Mouse (Mus musculus) E14TG2a.4 (cell line): Measurements from ENCODE around the gene Dnah2.

ENCODE experiments used
- H3K27me3 ChIP-seq: 2 replicates; pipeline ENCODE4 v1.6.1; 2014; ENCODE audit warnings: low read length, control low read depth; ENCODE audit not compliant: insufficient read depth
- H3K36me3 ChIP-seq: 2 replicates; pipeline ENCODE4 v1.6.1; 2014; ENCODE audit warnings: low read length, control low read depth; ENCODE audit not compliant: insufficient read depth
- H3K4me1 ChIP-seq: replicated peaks from 2 replicates; pipeline ENCODE4 v1.6.1; 2014; ENCODE audit warnings: low read depth, low read length, control low read depth
- H3K4me3 ChIP-seq: replicated peaks from 2 replicates; pipeline ENCODE4 v1.5.1; 2014; ENCODE audit warnings: mild to moderate bottlenecking, low read length
- H3K9me3 ChIP-seq: 2 replicates; pipeline ENCODE4 v1.6.1; 2014; ENCODE audit warnings: low read length, control low read depth
- CTCF ChIP-seq: conservative IDR thresholded peaks from 2 replicates; pipeline ENCODE4 v1.5.1; 2014; ENCODE audit warnings: low read length
- NANOG ChIP-seq: IDR thresholded peaks from 2 replicates; pipeline ENCODE4 v1.6.1; 2014; ENCODE audit warnings: borderline replicate concordance, low read length, mixed read lengths
- POU5F1 ChIP-seq: IDR thresholded peaks from 2 replicates; pipeline ENCODE4 v1.6.1; 2014; ENCODE audit warnings: low read length, borderline replicate concordance

The Dnah2 gene

DNA sequence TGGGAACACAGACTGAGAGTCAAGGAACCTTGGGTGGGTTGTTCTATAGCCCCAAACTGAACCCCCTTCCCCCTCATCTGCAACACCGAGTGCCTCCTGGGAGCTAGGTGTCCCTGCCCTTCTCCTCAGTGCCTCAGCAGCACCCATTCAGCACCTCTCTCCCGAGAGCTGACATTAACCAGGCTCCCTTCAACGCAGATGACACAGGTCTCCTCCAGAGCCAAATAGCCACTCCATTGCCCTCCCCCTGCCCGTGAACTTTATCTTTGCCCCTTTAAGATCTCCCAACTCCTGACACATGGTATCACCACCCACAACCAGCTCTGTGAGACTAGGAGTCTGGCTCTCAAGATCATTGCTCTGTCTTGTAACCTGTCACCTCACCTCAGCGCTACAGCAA, 10.3 kb upstream of the Dnah2 start:
- no peak for TF ChIP-seq NANOG
- TF ChIP-seq POU5F1 = no peak
- TF ChIP-seq CTCF = no peak
- Histone ChIP-seq H3K4me3 (peak overlapping the region; percentile 78), H3K36me3 (peaks cover 25% of the 10 kb centered on the region), H3K9me3 (no peaks in the 10 kb centered on the region), H3K4me1 (peaks cover 91% of the 10 kb centered on the region), H3K27me3 (peaks cover 25% of the 10 kb centered on the region)

DNA sequence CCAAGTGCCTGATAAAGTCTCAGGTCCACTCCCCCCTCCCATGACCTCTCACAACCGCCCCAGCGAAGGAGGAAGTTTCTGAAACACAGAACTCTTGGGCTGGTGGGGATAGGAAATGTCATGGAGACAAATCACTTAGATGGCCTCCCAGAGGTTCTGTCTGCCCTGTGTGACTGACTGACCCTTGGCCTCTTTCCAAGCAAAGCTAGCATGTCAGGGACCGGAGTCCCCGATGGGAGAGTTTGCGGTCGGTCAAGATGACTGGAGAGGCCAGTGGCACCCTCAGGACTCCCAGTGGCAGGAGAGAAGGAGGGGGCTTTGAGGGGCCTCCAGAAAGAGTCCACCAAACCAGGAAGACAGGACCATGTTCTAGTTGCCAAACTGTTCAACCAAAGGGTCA, 9.8 kb upstream of the Dnah2 start:
- peaks cover 25% of the 10 kb centered on the region for H3K27me3 ChIP-seq
- no peak overlapping the region for H3K4me3 ChIP-seq
- no peak for TF ChIP-seq POU5F1
- peaks cover 89% of the 10 kb centered on the region for H3K4me1 ChIP-seq
- peaks cover 24% of the 10 kb centered on the region for H3K36me3 ChIP-seq
- no peaks in the 10 kb centered on the region for H3K9me3 ChIP-seq

DNA sequence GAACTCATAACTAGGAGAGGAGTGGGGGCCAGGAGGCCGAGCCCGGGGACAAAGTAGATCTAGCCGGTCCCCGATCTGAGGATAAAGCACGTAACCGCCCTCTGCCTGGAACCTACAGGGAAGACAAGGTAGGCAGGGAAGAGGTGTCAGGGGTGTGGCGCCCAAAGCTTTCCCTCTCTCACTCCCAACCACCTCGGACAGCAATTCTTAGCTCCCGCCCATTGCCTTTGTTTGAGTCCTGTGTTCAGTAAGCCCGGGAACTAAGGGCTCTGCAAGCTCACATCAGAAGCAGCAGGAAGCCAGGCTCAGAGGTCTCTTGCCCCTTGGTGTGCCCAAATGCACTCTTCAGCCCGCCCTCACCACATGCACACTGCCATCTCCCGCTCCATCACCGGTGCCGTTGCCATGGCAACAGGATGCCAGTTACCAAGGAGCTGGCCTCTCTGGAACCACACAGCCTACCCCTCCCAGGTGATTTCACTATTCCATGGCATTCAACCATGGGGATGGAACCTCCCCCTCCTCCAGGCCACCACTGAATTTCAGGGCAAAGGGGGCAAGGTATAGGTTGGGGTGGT, 8.6 kb upstream of the Dnah2 start:
- Histone ChIP-seq H3K4me3 (0 out of 2 replicates have a peak overlapping the region, but pooled peaks have one; percentile 0), H3K4me1 (peaks cover 89% of the 10 kb centered on the region), H3K36me3 (peaks cover 11% of the 10 kb centered on the region), H3K9me3 (no peaks in the 10 kb centered on the region), H3K27me3 (peaks cover 25% of the 10 kb centered on the region)
- TF ChIP-seq NANOG = no peak
- no peak for TF ChIP-seq POU5F1
- TF ChIP-seq CTCF = no peak

GRCm38 (mm10) chr11:69554539-69555140, 5.7 kb upstream of the Dnah2 start:
- H3K27me3 ChIP-seq = peaks cover 21% of the 10 kb centered on the region
- no peaks in the 10 kb centered on the region for H3K9me3 ChIP-seq
- TF ChIP-seq CTCF (no peak), POU5F1 (no peak), NANOG (no peak)
- no peak overlapping the region for H3K4me3 ChIP-seq
- H3K4me1 ChIP-seq = peaks cover 92% of the 10 kb centered on the region
- no peaks in the 10 kb centered on the region for H3K36me3 ChIP-seq

DNA sequence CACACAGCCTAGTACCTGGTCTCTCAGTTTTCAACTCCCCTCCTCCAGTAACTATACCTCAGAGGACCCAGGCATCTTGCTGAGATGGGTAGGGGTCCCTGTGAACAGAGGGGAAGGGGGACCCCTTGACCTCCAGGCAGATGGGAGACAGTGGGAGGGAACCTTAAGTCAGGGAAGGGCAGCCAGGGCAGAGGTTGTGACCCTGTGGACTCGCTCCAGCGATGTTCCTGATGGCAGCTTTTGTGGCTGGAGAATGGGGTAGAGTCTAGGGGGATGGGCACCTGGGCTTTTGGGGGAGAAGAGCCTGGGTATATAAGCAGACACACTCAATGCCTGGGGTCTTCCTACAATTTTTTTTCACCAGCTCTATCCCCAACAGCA, 4.4 kb upstream of the Dnah2 start:
- Histone ChIP-seq H3K27me3 (peaks cover 9% of the 10 kb centered on the region), H3K9me3 (no peaks in the 10 kb centered on the region), H3K4me3 (peak overlapping the region; percentile 17; the same call in 1 of the 2 replicates), H3K4me1 (peaks cover 93% of the 10 kb centered on the region), H3K36me3 (no peaks in the 10 kb centered on the region)
- no peak for TF ChIP-seq POU5F1

- Histone ChIP-seq H3K27me3 (peaks cover 7% of the 10 kb centered on the region; the same call in 1 of the 2 replicates), H3K4me1 (peaks cover 93% of the 10 kb centered on the region), H3K36me3 (no peaks in the 10 kb centered on the region), H3K4me3 (peak overlapping the region; percentile 17; the same call in 1 of the 2 replicates), H3K9me3 (no peaks in the 10 kb centered on the region)
- TF ChIP-seq CTCF (no peak), NANOG (no peak), POU5F1 (no peak)
These were observed 3.9 kb upstream of the Dnah2 start for GRCm38 (mm10) chr11:69552622-69553340.

- H3K27me3 ChIP-seq = peaks cover 3% of the 10 kb centered on the region; the same call in 1 of the 2 replicates
These were observed 2.4 kb upstream of the Dnah2 start for GRCm38 (mm10) chr11:69551310-69551709.

GRCm38 (mm10) chr11:69547071-69547470, 1.8 kb downstream of the Dnah2 start:
- peaks cover 80% of the 10 kb centered on the region for H3K4me1 ChIP-seq
- H3K36me3 ChIP-seq = no peaks in the 10 kb centered on the region
- no peaks in the 10 kb centered on the region for H3K9me3 ChIP-seq
- TF ChIP-seq POU5F1 (no peak), NANOG (no peak), CTCF (peak; percentile 37)
- peak overlapping the region; percentile 79 for H3K4me3 ChIP-seq
- peaks cover 3% of the 10 kb centered on the region; the same call in 1 of the 2 replicates for H3K27me3 ChIP-seq

More at GRCm38 (mm10) chr11:69551310-69551709, 2.4 kb upstream of the Dnah2 start:
- peaks cover 87% of the 10 kb centered on the region for H3K4me1 ChIP-seq
- no peaks in the 10 kb centered on the region for H3K36me3 ChIP-seq
- H3K9me3 ChIP-seq = no peaks in the 10 kb centered on the region
- TF ChIP-seq CTCF (no peak), NANOG (no peak), POU5F1 (no peak)
- no peak overlapping the region for H3K4me3 ChIP-seq
